Mouse (Mus musculus) ES-Bruce4 (cell line): ENCODE data around the gene Inpp5f.

Source experiments
- CTCF ChIP-seq: IDR thresholded peaks from one replicate; pipeline ENCODE4 v1.8.1; 2011; ENCODE audit warnings: low read depth, low read length
- EP300 ChIP-seq: IDR thresholded peaks from 2 replicates; pipeline ENCODE4 v1.6.1; 2011; ENCODE audit warnings: low read depth, low read length; ENCODE audit not compliant: insufficient read depth

DNA sequence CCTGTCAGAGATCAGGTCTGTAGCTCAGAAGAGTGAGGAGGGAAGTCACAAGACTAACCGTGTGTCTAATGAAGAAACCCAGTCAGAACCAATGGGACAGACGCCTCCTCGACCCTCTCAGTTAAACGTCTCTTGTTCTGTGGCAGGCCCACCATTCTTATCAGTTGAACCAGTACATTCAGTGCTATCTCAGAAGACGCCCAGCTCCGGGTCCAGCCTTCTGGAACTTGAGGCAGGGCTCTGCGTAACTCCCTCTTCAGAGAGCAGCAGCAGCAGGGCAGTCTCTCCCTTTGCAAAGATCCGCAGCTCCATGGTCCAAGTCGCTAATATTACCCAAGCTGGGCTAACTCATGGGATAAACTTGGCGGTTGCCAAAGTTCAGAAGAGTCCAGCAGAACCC, 83.7 kb downstream of the Inpp5f start:
- TF ChIP-seq EP300 (no peak), CTCF (no peak)
